Mouse (Mus musculus): ENCODE data around the gene Slc23a2. TPM values are rescaled to one million over a fixed set of nuclear protein-coding genes. Genes with fewer than 3 reads are reported as not detected.

Gene Slc23a2
- polyA plus RNA-seq, 1 experiment from 2014 or later = 43.6 TPM

- WGBS = 87% methylated on average over 7 of the region's 7 CpGs
- Histone ChIP-seq H3K27me3 (ENCODE audit: control insufficient read depth, insufficient read depth, low read length) (no peaks in the 10 kb centered on the region), H3K9ac (replicated peaks; ENCODE audit: low read depth, low read length) (no peak overlapping the region), H3K9me3 (ENCODE audit: control insufficient read depth, low read length) (no peaks in the 10 kb centered on the region), H3K4me2 (ENCODE audit: low read depth, low read length) (no peak overlapping the region), H3K27ac (ENCODE audit: low read depth, low read length) (no peak overlapping the region), H3K36me3 (ENCODE audit: control insufficient read depth, insufficient read depth, low read length) (no peaks in the 10 kb centered on the region), H3K4me1 (ENCODE audit: control insufficient read depth, insufficient read depth, low read length) (no peaks in the 10 kb centered on the region), H3K4me3 (ENCODE audit: low read depth, low read length) (no peak overlapping the region)
- ATAC-seq (ENCODE audit: low read depth) = no peak
Observed at GRCm38 (mm10) chr2:132169150-132169549, 24.2 kb upstream of the Slc23a2 start.

DNA sequence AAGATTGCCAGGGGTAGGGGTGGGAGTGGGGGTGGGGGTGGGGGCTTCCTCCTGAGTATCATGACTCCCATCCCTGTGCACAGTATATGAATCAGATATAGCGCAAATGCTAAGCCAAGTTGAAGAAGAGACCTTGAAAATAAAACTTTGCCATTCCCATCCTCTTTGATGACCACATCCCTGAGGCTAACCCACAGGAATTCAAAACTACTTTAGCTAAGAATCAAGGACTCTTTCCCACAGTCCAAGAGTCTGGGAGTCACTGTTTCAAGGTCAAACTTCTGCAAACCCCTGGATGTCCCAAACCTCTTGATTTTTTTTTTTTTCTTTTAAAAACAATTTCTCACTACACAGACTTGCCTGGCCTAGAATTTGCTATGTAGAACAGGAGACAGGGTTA, 18.7 kb upstream of the Slc23a2 start:
- Histone ChIP-seq H3K27me3 (ENCODE audit: control insufficient read depth, insufficient read depth, low read length) (no peaks in the 10 kb centered on the region), H3K4me2 (ENCODE audit: low read depth, low read length) (no peak overlapping the region), H3K27ac (ENCODE audit: low read depth, low read length) (no peak overlapping the region), H3K9ac (replicated peaks; ENCODE audit: low read depth, low read length) (no peak overlapping the region), H3K9me3 (ENCODE audit: control insufficient read depth, low read length) (no peaks in the 10 kb centered on the region), H3K4me3 (ENCODE audit: low read depth, low read length) (no peak overlapping the region), H3K4me1 (ENCODE audit: control insufficient read depth, insufficient read depth, low read length) (no peaks in the 10 kb centered on the region), H3K36me3 (ENCODE audit: control insufficient read depth, insufficient read depth, low read length) (no peaks in the 10 kb centered on the region)
- no peak for ATAC-seq (ENCODE audit: low read depth)
- WGBS = 96% methylated on average over 1 of the region's 1 CpGs

DNA sequence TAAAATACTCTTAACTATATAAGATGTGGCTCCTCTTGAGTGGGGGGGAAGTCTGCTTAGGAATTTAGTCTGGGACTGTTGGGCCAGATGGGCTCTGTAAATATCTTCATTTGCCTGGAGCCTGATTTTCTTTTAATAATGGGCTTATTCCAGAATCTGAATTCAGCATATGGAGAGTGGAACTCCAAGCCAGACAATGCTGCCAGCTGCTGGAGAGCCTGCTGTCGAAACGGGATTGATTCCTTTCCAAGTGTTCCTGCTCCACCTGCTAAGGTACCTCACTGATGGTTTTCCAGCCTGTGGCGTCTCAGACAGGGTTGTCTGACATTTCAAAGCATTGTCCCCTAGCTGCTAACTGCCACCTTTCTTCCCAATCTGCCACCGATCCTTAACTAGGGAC, 12.6 kb upstream of the Slc23a2 start:
- WGBS = 71% methylated on average over 4 of the region's 4 CpGs
- no peak overlapping the region for H3K4me2 ChIP-seq (ENCODE audit: low read depth, low read length)
- no peak overlapping the region for H3K9ac ChIP-seq (replicated peaks; ENCODE audit: low read depth, low read length)
- H3K36me3 ChIP-seq (ENCODE audit: control insufficient read depth, insufficient read depth, low read length) = no peaks in the 10 kb centered on the region
- no peak for ATAC-seq (ENCODE audit: low read depth)
- no peak overlapping the region for H3K27ac ChIP-seq (ENCODE audit: low read depth, low read length)
- H3K27me3 ChIP-seq (ENCODE audit: control insufficient read depth, insufficient read depth, low read length) = no peaks in the 10 kb centered on the region
- H3K4me3 ChIP-seq (ENCODE audit: low read depth, low read length) = no peak overlapping the region
- H3K9me3 ChIP-seq (ENCODE audit: control insufficient read depth, low read length) = no peaks in the 10 kb centered on the region
- no peaks in the 10 kb centered on the region for H3K4me1 ChIP-seq (ENCODE audit: control insufficient read depth, insufficient read depth, low read length)

DNA sequence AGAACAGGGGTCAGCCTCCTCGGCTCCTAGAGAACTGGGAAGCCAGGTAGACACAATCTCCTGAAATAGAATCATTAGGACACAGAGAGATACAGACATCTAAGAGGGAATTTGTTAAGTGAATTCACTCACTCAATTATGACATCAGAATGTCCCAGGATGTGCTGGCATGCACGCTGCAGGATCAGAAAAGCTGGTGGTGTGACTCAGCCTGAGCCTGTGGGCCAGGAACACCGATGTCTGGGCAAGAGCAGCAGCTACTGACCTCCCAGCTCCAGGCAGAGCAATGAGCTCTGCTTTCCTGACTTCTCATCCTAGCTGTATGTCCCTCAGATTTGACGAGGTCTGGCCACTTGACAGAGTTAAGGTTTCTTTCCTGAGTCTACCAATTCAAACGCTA, 7.8 kb upstream of the Slc23a2 start:
- H3K9ac ChIP-seq (replicated peaks; ENCODE audit: low read depth, low read length) = no peak overlapping the region
- H3K27me3 ChIP-seq (ENCODE audit: control insufficient read depth, insufficient read depth, low read length) = no peaks in the 10 kb centered on the region
- H3K27ac ChIP-seq (ENCODE audit: low read depth, low read length) = no peak overlapping the region
- H3K4me1 ChIP-seq (ENCODE audit: control insufficient read depth, insufficient read depth, low read length) = no peaks in the 10 kb centered on the region
- no peaks in the 10 kb centered on the region for H3K36me3 ChIP-seq (ENCODE audit: control insufficient read depth, insufficient read depth, low read length)
- 59% methylated on average over 5 of the region's 5 CpGs for WGBS
- H3K9me3 ChIP-seq (ENCODE audit: control insufficient read depth, low read length) = no peaks in the 10 kb centered on the region
- no peak for ATAC-seq (ENCODE audit: low read depth)
- H3K4me2 ChIP-seq (ENCODE audit: low read depth, low read length) = no peak overlapping the region
- H3K4me3 ChIP-seq (ENCODE audit: low read depth, low read length) = no peak overlapping the region

GRCm38 (mm10) chr2:132151592-132151991, 6.7 kb upstream of the Slc23a2 start:
- H3K4me1 ChIP-seq (ENCODE audit: control insufficient read depth, insufficient read depth, low read length) = no peaks in the 10 kb centered on the region

DNA sequence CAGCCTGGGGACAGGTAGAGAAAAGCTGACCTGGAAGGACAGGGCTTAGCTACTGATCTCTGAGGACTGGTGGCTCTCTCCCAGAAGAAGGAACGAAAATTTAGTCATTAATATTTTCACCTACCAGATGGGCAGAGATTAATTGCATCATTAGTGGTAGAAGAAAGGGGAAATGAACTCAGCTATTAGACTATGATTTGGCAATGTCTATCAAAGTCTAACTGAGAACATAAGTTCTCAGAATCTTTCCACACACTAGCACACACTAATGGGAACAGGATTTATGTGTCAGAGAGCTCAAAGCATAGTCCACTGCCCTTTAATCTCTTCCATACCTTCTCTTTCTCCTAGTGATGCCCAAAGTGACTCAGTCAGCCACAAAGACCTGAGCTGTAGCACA, 6.0 kb upstream of the Slc23a2 start:
- 78% methylated on average over 1 of the region's 1 CpGs for WGBS
- no peak for ATAC-seq (ENCODE audit: low read depth)
- no peak overlapping the region for H3K4me2 ChIP-seq (ENCODE audit: low read depth, low read length)

More at GRCm38 (mm10) chr2:132151592-132151991, 6.7 kb upstream of the Slc23a2 start:
- 80% methylated on average over 6 of the region's 6 CpGs for WGBS
- Histone ChIP-seq H3K9ac (replicated peaks; ENCODE audit: low read depth, low read length) (no peak overlapping the region), H3K27me3 (ENCODE audit: control insufficient read depth, insufficient read depth, low read length) (no peaks in the 10 kb centered on the region), H3K27ac (ENCODE audit: low read depth, low read length) (no peak overlapping the region), H3K36me3 (ENCODE audit: control insufficient read depth, insufficient read depth, low read length) (no peaks in the 10 kb centered on the region), H3K4me3 (ENCODE audit: low read depth, low read length) (no peak overlapping the region), H3K4me2 (ENCODE audit: low read depth, low read length) (no peak overlapping the region), H3K9me3 (ENCODE audit: control insufficient read depth, low read length) (no peaks in the 10 kb centered on the region)
- ATAC-seq (ENCODE audit: low read depth) = no peak

DNA sequence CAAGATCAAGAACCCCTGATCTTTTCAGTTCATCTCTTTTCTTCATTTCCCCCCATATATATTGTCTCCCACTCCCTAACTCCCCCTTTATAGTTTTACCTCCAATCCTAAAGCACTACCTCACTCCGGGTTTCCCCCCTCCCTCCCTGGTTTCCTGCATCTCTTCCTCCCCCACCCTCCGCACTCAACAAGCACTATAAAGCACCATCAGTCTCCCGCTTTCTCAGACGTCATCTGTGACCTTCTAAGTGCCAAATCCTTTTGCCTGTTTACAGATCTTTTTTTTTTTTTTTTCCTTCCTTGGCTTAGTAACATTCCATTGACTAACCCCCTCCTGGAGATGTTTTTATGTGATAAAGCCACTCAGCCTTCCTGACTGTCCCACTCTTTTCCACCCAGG, 1.6 kb upstream of the Slc23a2 start:
- Histone ChIP-seq H3K4me3 (ENCODE audit: low read depth, low read length) (no peak overlapping the region), H3K27ac (ENCODE audit: low read depth, low read length) (no peak overlapping the region), H3K9ac (replicated peaks; ENCODE audit: low read depth, low read length) (no peak overlapping the region), H3K4me1 (ENCODE audit: control insufficient read depth, insufficient read depth, low read length) (peaks cover 11% of the 10 kb centered on the region), H3K9me3 (ENCODE audit: control insufficient read depth, low read length) (no peaks in the 10 kb centered on the region), H3K27me3 (ENCODE audit: control insufficient read depth, insufficient read depth, low read length) (no peaks in the 10 kb centered on the region; the same call in 1 of the 2 replicates), H3K4me2 (ENCODE audit: low read depth, low read length) (no peak overlapping the region), H3K36me3 (ENCODE audit: control insufficient read depth, insufficient read depth, low read length) (no peaks in the 10 kb centered on the region)
- 30% methylated on average over 4 of the region's 4 CpGs for WGBS
- ATAC-seq (ENCODE audit: low read depth) = no peak

More for the DNA sequence above, 6.0 kb upstream of the Slc23a2 start:
- Histone ChIP-seq H3K4me1 (ENCODE audit: control insufficient read depth, insufficient read depth, low read length) (no peaks in the 10 kb centered on the region), H3K27me3 (ENCODE audit: control insufficient read depth, insufficient read depth, low read length) (no peaks in the 10 kb centered on the region), H3K36me3 (ENCODE audit: control insufficient read depth, insufficient read depth, low read length) (no peaks in the 10 kb centered on the region), H3K27ac (ENCODE audit: low read depth, low read length) (no peak overlapping the region), H3K9me3 (ENCODE audit: control insufficient read depth, low read length) (no peaks in the 10 kb centered on the region), H3K4me3 (ENCODE audit: low read depth, low read length) (no peak overlapping the region), H3K9ac (replicated peaks; ENCODE audit: low read depth, low read length) (no peak overlapping the region)

DNA sequence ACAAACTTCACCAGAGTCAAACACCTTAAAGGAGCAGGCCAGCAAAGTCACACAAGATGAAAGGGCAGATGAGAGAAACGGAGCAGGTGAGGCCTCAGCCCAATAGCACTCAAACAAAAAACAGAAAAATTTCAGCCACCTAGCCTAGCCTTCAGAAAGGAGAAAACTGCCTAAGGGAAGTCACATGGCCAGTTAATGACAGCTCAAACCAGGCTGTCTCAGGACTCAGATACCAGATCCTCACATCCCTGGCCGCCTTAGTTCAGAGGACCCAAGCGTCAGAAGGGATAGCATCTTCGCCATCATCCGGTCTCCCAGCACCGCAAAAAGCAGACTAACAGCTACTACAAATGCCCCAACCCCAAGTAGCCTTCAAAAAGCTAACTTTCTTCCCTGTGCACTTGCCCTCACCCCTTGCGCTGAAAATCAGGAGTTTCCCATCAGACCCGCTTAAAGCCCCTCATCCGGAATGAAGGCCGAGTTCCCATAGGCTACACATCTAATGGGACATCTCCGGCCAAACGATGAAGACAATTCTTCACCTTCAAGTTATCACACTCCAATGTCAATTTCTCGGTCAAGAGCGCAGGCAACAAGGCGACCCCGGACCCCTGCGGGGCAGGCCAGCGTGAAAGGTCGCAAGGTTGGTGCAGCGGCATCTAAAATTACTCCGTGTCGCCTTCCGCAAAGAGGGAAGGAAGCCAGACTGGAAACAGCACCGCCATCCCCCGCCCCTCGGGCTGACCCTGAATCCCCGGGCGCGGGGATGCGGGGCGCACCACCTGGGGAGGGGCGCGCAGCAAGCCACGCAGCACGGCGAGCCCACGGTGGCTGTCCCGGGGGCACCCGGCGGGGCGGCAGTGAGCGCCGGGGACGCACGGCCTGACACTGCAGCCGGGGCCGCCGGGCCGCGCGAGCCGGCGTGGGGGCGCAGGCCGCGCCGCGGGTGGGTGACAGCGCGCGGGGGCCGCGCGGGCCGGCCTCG, 673 bp downstream of the Slc23a2 start:
- peak overlapping the region; percentile 83 for H3K27ac ChIP-seq (ENCODE audit: low read depth, low read length)
- H3K4me3 ChIP-seq (ENCODE audit: low read depth, low read length) = peak overlapping the region; percentile 97
- H3K27me3 ChIP-seq (ENCODE audit: control insufficient read depth, insufficient read depth, low read length) = no peaks in the 10 kb centered on the region; the same call in 1 of the 2 replicates
- ATAC-seq (ENCODE audit: low read depth) = peak; percentile 50
- no peaks in the 10 kb centered on the region for H3K9me3 ChIP-seq (ENCODE audit: control insufficient read depth, low read length)
- WGBS = 3% methylated on average over 43 of the region's 66 CpGs
- peak overlapping the region; percentile 71 for H3K4me2 ChIP-seq (ENCODE audit: low read depth, low read length)
- peak overlapping the region; percentile 87 for H3K9ac ChIP-seq (replicated peaks; ENCODE audit: low read depth, low read length)
- H3K4me1 ChIP-seq (ENCODE audit: control insufficient read depth, insufficient read depth, low read length) = peaks cover 11% of the 10 kb centered on the region
- no peaks in the 10 kb centered on the region for H3K36me3 ChIP-seq (ENCODE audit: control insufficient read depth, insufficient read depth, low read length)

DNA sequence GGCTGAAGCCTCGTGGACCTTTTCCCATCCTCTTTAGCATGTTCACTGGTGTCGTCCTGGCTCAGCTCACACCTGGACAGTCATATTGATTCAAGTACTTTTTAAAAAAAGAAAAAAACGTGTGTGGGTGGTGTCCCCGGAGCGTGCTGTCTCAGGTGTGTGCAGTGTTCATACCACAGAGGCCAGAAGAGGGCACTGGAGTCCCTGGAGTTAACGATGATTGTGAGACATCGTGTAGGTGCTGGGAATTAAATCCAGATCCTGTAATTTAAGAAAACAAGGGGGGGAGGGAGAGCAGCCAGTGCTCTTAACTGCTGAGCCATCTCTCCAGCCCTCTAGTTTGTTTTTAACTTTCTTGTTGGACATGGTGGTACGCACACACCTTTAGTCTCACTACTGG, 2.3 kb downstream of the Slc23a2 start:
- Histone ChIP-seq H3K27ac (ENCODE audit: low read depth, low read length) (no peak overlapping the region), H3K9ac (replicated peaks; ENCODE audit: low read depth, low read length) (no peak overlapping the region), H3K9me3 (ENCODE audit: control insufficient read depth, low read length) (no peaks in the 10 kb centered on the region), H3K27me3 (ENCODE audit: control insufficient read depth, insufficient read depth, low read length) (no peaks in the 10 kb centered on the region; the same call in 1 of the 2 replicates), H3K36me3 (ENCODE audit: control insufficient read depth, insufficient read depth, low read length) (no peaks in the 10 kb centered on the region), H3K4me3 (ENCODE audit: low read depth, low read length) (no peak overlapping the region), H3K4me1 (ENCODE audit: control insufficient read depth, insufficient read depth, low read length) (peaks cover 11% of the 10 kb centered on the region), H3K4me2 (ENCODE audit: low read depth, low read length) (no peak overlapping the region)
- ATAC-seq (ENCODE audit: low read depth) = no peak
- 91% methylated on average over 8 of the region's 8 CpGs for WGBS
